Mouse (Mus musculus) embryonic facial prominence, embryonic 13.5 days (tissue): ENCODE data around the gene Eif3k. TPM values are rescaled to one million over a fixed set of nuclear protein-coding genes. Genes with fewer than 3 reads are reported as not detected.

Experiments used
- ATAC-seq: fragments of 200-750 bp; cut with Nextera tagmentation; 2 replicates; pipeline ENCODE4 v1.8.0; 2017; ENCODE audit warnings: low read depth; ENCODE audit not compliant: insufficient number of reproducible peaks, insufficient read depth, low FRiP score, low TSS enrichment
- H3K27ac ChIP-seq: fragments of 300-500 bp; sonication (generic); 2 replicates; pipeline ENCODE4 v1.5.1; 2015; ENCODE audit warnings: moderate library complexity, mild to moderate bottlenecking, inconsistent platforms
- H3K27me3 ChIP-seq: fragments of 300-500 bp; sonication (generic); 2 replicates; pipeline ENCODE4 v1.6.1; 2015; ENCODE audit warnings: mild to moderate bottlenecking, inconsistent platforms
- H3K36me3 ChIP-seq: fragments of 300-500 bp; sonication (generic); 2 replicates; pipeline ENCODE4 v1.6.1; 2015; ENCODE audit warnings: mild to moderate bottlenecking, inconsistent platforms
- H3K4me1 ChIP-seq: fragments of 300-500 bp; sonication (generic); 2 replicates; pipeline ENCODE4 v1.6.1; 2015; ENCODE audit warnings: inconsistent platforms
- H3K4me2 ChIP-seq: fragments of 300-500 bp; sonication (generic); 2 replicates; pipeline ENCODE4 v1.6.1; 2015; ENCODE audit warnings: moderate library complexity, mild to moderate bottlenecking, inconsistent platforms
- H3K4me3 ChIP-seq: fragments of 300-500 bp; sonication (generic); 2 replicates; pipeline ENCODE4 v1.5.1; 2015; ENCODE audit warnings: mild to moderate bottlenecking, inconsistent platforms
- H3K9ac ChIP-seq: fragments of 300-500 bp; sonication (generic); 2 replicates; pipeline ENCODE4 v1.6.1; 2015; ENCODE audit warnings: mild to moderate bottlenecking, inconsistent platforms
- H3K9me3 ChIP-seq: fragments of 300-500 bp; sonication (generic); 2 replicates; pipeline ENCODE4 v1.6.1; 2016; ENCODE audit warnings: inconsistent platforms
- WGBS: fragments of 180-500 bp; shearing (Covaris S2); methylation state at CpG from one replicate; pipeline ENCODE4 v1.1.7; 2015; ENCODE audit warnings: mixed read lengths; 5-methylcytosine and 5-hydroxymethylcytosine counted together
- polyA plus RNA-seq: library from polyadenylated mRNA; unstranded; fragments of >200 nt; fragmentation: Nextera tagmentation; extraction: Ambion mirVana; gene quantifications from 2 replicates; pipeline ENCODE4 v1.2.1, GENCODE M21; 2015

The Eif3k gene
- polyA plus RNA-seq, 1 experiment from 2014 or later, result 453 TPM

DNA sequence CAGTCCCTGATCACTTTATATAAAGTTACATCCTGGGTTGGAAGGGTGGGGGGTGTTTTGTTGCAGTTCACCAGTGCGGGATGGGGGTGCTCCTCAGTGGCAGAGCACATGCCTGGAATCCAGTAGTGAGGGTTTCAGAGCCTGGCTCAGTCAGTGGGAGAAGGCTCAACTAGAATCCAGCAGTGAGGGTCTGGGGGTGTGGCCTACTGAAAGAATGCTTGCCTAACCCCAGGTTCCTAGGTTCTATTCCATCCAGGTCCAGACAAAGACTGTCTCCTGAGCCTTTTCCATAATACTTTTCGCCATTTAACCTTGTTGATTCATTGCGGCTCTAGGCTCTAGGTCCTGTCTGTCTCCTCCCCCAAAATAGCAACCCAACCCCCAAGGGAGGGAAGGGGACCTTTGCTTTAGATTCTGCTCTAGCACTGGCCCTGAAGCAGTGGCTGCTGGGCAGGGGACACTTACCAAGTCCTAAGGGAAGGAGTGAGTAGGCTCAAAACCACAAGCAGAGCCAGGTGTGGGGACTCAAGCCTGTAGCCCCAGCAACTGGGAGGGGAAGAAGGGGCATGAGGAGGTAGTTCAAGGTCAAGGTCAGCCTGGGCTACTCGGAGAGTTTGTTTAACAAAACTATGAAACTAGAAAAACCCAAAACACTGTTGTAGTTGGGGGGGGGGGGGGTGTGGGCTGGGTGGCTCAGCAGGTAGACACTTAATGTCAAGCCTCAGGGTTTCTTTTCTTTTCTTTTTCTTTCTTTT lies 14.7 kb downstream of the Eif3k start:
- ATAC-seq, result no peak
- 64% methylated on average over 4 of the region's 4 CpGs for WGBS
- Histone ChIP-seq H3K36me3 (peaks cover 35% of the 10 kb centered on the region), H3K27me3 (no peaks in the 10 kb centered on the region), H3K4me2 (no peak overlapping the region), H3K9ac (no peak overlapping the region), H3K4me3 (no peak overlapping the region), H3K9me3 (no peaks in the 10 kb centered on the region), H3K4me1 (no peaks in the 10 kb centered on the region; the same call in 1 of the 2 replicates), H3K27ac (no peak overlapping the region; the same call in 1 of the 2 replicates)

GRCm38 (mm10) chr7:28966181-28966580 lies 15.5 kb downstream of the Eif3k start:
- Histone ChIP-seq H3K36me3 (peaks cover 27% of the 10 kb centered on the region), H3K4me2 (no peak overlapping the region), H3K4me3 (no peak overlapping the region), H3K27ac (no peak overlapping the region), H3K27me3 (no peaks in the 10 kb centered on the region), H3K9ac (no peak overlapping the region), H3K4me1 (peaks cover 2% of the 10 kb centered on the region; the same call in 1 of the 2 replicates), H3K9me3 (no peaks in the 10 kb centered on the region)
- ATAC-seq, result no peak
- 79% methylated on average over 4 of the region's 5 CpGs for WGBS

DNA sequence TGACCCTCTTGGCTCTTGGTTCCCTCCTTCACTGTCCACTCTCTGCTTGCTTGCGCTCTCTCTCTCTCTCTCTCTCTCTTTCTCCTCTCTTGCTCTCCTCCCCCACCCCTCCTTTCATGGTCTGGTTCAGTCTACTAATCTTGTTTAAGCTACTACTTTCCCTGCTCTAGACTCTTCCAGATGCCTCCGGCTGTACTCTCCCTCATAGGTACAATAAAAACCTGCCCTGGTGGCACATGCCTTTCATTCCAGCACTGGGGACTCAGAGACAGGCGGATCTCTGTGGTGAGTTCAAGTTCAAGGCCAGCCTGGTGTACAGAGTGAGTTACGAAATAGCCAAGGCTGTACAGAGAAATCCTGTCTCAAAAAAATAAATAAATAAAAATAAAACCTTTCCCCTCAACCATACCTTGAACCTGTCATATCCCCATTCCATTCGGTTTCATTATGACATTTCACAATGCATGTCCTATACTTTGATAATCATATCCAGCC lies 16.3 kb downstream of the Eif3k start:
- Histone ChIP-seq H3K36me3 (peaks cover 20% of the 10 kb centered on the region), H3K27ac (no peak overlapping the region; the same call in 1 of the 2 replicates), H3K4me3 (no peak overlapping the region), H3K9me3 (no peaks in the 10 kb centered on the region), H3K4me2 (no peak overlapping the region), H3K27me3 (no peaks in the 10 kb centered on the region), H3K4me1 (peaks cover 10% of the 10 kb centered on the region), H3K9ac (no peak overlapping the region)
- ATAC-seq, result no peak
- 73% methylated on average over 5 of the region's 5 CpGs for WGBS

- H3K4me1 ChIP-seq, result peaks cover 27% of the 10 kb centered on the region
- H3K27me3 ChIP-seq, result no peaks in the 10 kb centered on the region
- H3K27ac ChIP-seq, result no peak overlapping the region
- no peak for ATAC-seq
- H3K9ac ChIP-seq, result no peak overlapping the region
- no peaks in the 10 kb centered on the region for H3K9me3 ChIP-seq
- no peak overlapping the region for H3K4me3 ChIP-seq
- no peak overlapping the region for H3K4me2 ChIP-seq
- 69% methylated on average over 3 of the region's 3 CpGs for WGBS
- H3K36me3 ChIP-seq, result 0 out of 2 replicates have a peak, but pooled peaks cover under 1% of the 10 kb centered on the region
Observed at GRCm38 (mm10) chr7:28963399-28963923, 18.2 kb downstream of the Eif3k start.

- H3K4me3 ChIP-seq, result peak within 1 kb of the TSS; percentile 99
- peak within 1 kb of the TSS; percentile 89 for H3K27ac ChIP-seq
- H3K9ac ChIP-seq, result peak within 1 kb of the TSS; percentile 95
- ATAC-seq, result peak; percentile 93
- H3K36me3 ChIP-seq, result peaks cover 3% of the 10 kb centered on the region
- no peaks in the 10 kb centered on the region for H3K27me3 ChIP-seq
- WGBS, result under 1% methylated on average over 74 of the region's 76 CpGs
- H3K4me1 ChIP-seq, result peaks cover 39% of the 10 kb centered on the region
- peak within 1 kb of the TSS; percentile 78 for H3K4me2 ChIP-seq
- H3K9me3 ChIP-seq, result no peaks in the 10 kb centered on the region
Observed at GRCm38 (mm10) chr7:28961927-28962670, 19.6 kb downstream of the Eif3k start, which contains the start of gene Actn4. Gene Actn4 (minus strand): TSS chr7:28962340.

DNA sequence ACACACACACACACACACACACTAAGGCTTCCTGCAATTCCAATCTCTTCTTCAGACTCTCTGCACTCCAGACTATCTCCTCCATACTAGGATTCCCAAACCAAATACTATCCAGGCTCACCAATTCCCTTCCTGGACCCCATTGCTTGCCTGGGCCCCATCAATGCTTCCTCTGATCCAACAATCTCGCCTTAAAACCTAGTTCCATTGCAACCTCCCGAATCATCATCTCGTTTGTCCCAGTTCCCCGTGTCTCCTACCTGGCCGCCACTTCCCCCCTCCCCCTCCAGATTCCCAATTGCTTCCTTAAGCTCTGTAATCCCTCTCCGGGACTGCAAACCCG lies 20.1 kb downstream of the Eif3k start:
- H3K4me1 ChIP-seq, result peaks cover 41% of the 10 kb centered on the region

GRCm38 (mm10) chr7:28960354-28961046 lies 21.2 kb downstream of the Eif3k start:
- Histone ChIP-seq H3K9ac (peak overlapping the region; percentile 95), H3K9me3 (no peaks in the 10 kb centered on the region), H3K4me1 (peaks cover 50% of the 10 kb centered on the region), H3K36me3 (peaks cover 12% of the 10 kb centered on the region), H3K27ac (peak overlapping the region; percentile 19; the same call in 1 of the 2 replicates), H3K4me3 (peak overlapping the region; percentile 99), H3K27me3 (no peaks in the 10 kb centered on the region), H3K4me2 (peak overlapping the region; percentile 78)
- ATAC-seq, result no peak
- 13% methylated on average over 9 of the region's 9 CpGs for WGBS

More for the DNA sequence above, 20.1 kb downstream of the Eif3k start:
- H3K4me3 ChIP-seq, result peak overlapping the region; percentile 99
- peak overlapping the region; percentile 95 for H3K9ac ChIP-seq
- H3K4me2 ChIP-seq, result peak overlapping the region; percentile 78
- H3K36me3 ChIP-seq, result peaks cover 3% of the 10 kb centered on the region
- H3K27me3 ChIP-seq, result no peaks in the 10 kb centered on the region
- H3K27ac ChIP-seq, result peak overlapping the region; percentile 89
- no peak for ATAC-seq
- 2% methylated on average over 7 of the region's 7 CpGs for WGBS
- H3K9me3 ChIP-seq, result no peaks in the 10 kb centered on the region

DNA sequence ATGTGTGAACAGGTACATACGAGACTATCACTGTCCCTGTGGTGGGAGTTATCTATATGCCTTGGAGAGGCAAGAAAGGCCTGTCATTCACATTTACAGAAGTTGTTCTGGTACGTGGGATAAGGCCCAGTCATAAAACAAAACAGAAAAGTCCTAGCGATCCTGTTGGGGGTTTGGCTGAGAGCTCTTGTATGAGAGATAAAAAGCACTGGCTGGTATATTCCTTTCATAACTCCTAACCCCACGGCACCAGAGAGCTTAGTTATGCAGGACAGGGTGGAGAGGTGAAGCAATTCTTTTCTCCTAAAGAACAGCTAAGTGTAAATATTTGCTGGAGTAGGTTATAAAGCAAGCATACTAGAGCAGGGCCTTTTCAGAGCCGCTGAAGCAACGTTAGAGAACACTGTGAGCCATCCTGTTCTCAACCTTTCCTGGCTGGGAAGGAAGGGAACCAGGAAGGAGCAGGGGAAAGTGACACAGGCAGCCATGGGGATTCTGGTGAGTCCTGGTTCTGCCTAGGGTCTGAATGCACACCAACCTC lies 22.1 kb downstream of the Eif3k start:
- Histone ChIP-seq H3K4me1 (peaks cover 59% of the 10 kb centered on the region), H3K9me3 (no peaks in the 10 kb centered on the region), H3K9ac (peak overlapping the region; percentile 95), H3K4me3 (peak overlapping the region; percentile 99), H3K27me3 (no peaks in the 10 kb centered on the region), H3K27ac (0 out of 2 replicates have a peak overlapping the region, but pooled peaks have one; percentile 22), H3K4me2 (peak overlapping the region; percentile 78), H3K36me3 (peaks cover 12% of the 10 kb centered on the region)
- no peak for ATAC-seq
- 43% methylated on average over 6 of the region's 6 CpGs for WGBS

GRCm38 (mm10) chr7:28958770-28959169 lies 22.9 kb downstream of the Eif3k start:
- Histone ChIP-seq H3K4me3 (no peak overlapping the region), H3K36me3 (peaks cover 12% of the 10 kb centered on the region), H3K9me3 (no peaks in the 10 kb centered on the region), H3K9ac (peak overlapping the region; percentile 95; the same call in 1 of the 2 replicates), H3K27ac (0 out of 2 replicates have a peak overlapping the region, but pooled peaks have one; percentile 22), H3K27me3 (no peaks in the 10 kb centered on the region), H3K4me2 (peak overlapping the region; percentile 78), H3K4me1 (peaks cover 64% of the 10 kb centered on the region)
- ATAC-seq, result no peak
- 48% methylated on average over 1 of the region's 1 CpGs for WGBS

GRCm38 (mm10) chr7:28957997-28958725 lies 23.5 kb downstream of the Eif3k start:
- 0 out of 2 replicates have a peak overlapping the region, but pooled peaks have one; percentile 16 for H3K9ac ChIP-seq
- ATAC-seq, result no peak
- no peaks in the 10 kb centered on the region for H3K9me3 ChIP-seq
- H3K4me3 ChIP-seq, result no peak overlapping the region
- 56% methylated on average over 1 of the region's 1 CpGs for WGBS
- H3K27me3 ChIP-seq, result no peaks in the 10 kb centered on the region
- H3K4me2 ChIP-seq, result no peak overlapping the region; the same call in 1 of the 2 replicates
- peaks cover 70% of the 10 kb centered on the region for H3K4me1 ChIP-seq
- peaks cover 12% of the 10 kb centered on the region for H3K36me3 ChIP-seq
- H3K27ac ChIP-seq, result no peak overlapping the region
